Mouse (Mus musculus) liver, embryonic 14.5 days (tissue): Measurements from ENCODE around the gene Gm10447.

Experiments used
- CTCF ChIP-seq: IDR thresholded peaks from 2 replicates; pipeline ENCODE4 v1.5.1; 2016; ENCODE audit warnings: antibody characterized with exemption, low read depth, control low read depth
- EP300 ChIP-seq: IDR thresholded peaks from 2 replicates; pipeline ENCODE4 v1.6.1; 2016; ENCODE audit warnings: antibody characterized with exemption, low read depth

- TF ChIP-seq CTCF (no peak), EP300 (no peak)
Measured at GRCm38 (mm10) chr11:53418048-53418447, 38.9 kb downstream of the Gm10447 start.
